Mouse (Mus musculus) layer of hippocampus, adult 9-11 months (tissue): ENCODE results near the gene Nhsl1.
"Not testable (repeated sequence)": the region's sequence is repeated elsewhere in the genome, so short reads cannot be mapped to it uniquely, and the experiment has no call there.

Source experiments
- DNase-seq: peaks from one replicate; pipeline ENCODE4 v3.0.0; 2022

The Nhsl1 gene

GRCm38 (mm10) chr10:18448896-18449295 lies 130.1 kb downstream of the Nhsl1 start:
- DNase-seq, result not testable (repeated sequence)

GRCm38 (mm10) chr10:18453380-18453779 lies 134.6 kb downstream of the Nhsl1 start:
- peak; percentile 89 for DNase-seq

GRCm38 (mm10) chr10:18454161-18454560 lies 135.4 kb downstream of the Nhsl1 start:
- no peak for DNase-seq

GRCm38 (mm10) chr10:18455301-18455920 lies 136.6 kb downstream of the Nhsl1 start:
- no peak for DNase-seq

- DNase-seq, result no peak
Observed at GRCm38 (mm10) chr10:18457808-18458475, 139.2 kb downstream of the Nhsl1 start.

GRCm38 (mm10) chr10:18461336-18461735 lies 142.6 kb downstream of the Nhsl1 start:
- DNase-seq, result no peak

- DNase-seq, result no peak
Observed at GRCm38 (mm10) chr10:18463071-18463841, 144.5 kb downstream of the Nhsl1 start.

GRCm38 (mm10) chr10:18468396-18468795 lies 149.6 kb downstream of the Nhsl1 start:
- no peak for DNase-seq

GRCm38 (mm10) chr10:18469279-18470135 lies 150.7 kb downstream of the Nhsl1 start:
- no peak for DNase-seq

GRCm38 (mm10) chr10:18470351-18471060 lies 151.7 kb downstream of the Nhsl1 start:
- DNase-seq, result no peak

GRCm38 (mm10) chr10:18471648-18472047 lies 152.9 kb downstream of the Nhsl1 start:
- no peak for DNase-seq

GRCm38 (mm10) chr10:18475126-18475525 lies 156.3 kb downstream of the Nhsl1 start:
- DNase-seq, result no peak

GRCm38 (mm10) chr10:18478294-18478693 lies 159.5 kb downstream of the Nhsl1 start:
- no peak for DNase-seq

- no peak for DNase-seq
Observed at GRCm38 (mm10) chr10:18479285-18479684, 160.5 kb downstream of the Nhsl1 start.

- peak; percentile 49 for DNase-seq
Observed at GRCm38 (mm10) chr10:18480836-18481235, 162.1 kb downstream of the Nhsl1 start.

- peak; percentile 75 for DNase-seq
Observed at GRCm38 (mm10) chr10:18482558-18483141, 163.9 kb downstream of the Nhsl1 start.

GRCm38 (mm10) chr10:18483658-18484057 lies 164.9 kb downstream of the Nhsl1 start:
- no peak for DNase-seq

GRCm38 (mm10) chr10:18484731-18485130 lies 165.9 kb downstream of the Nhsl1 start:
- no peak for DNase-seq

GRCm38 (mm10) chr10:18488239-18488803 lies 169.5 kb downstream of the Nhsl1 start:
- no peak for DNase-seq

- no peak for DNase-seq
Observed at GRCm38 (mm10) chr10:18489936-18490335, 171.2 kb downstream of the Nhsl1 start.

- no peak for DNase-seq
Observed at GRCm38 (mm10) chr10:18491952-18492351, 173.2 kb downstream of the Nhsl1 start.
